Mouse (Mus musculus): ENCODE results near the gene Pcca. TPM values are rescaled to one million over a fixed set of nuclear protein-coding genes. Genes with fewer than 3 reads are reported as not detected.
A peak's percentile ranks its signal among the peaks of the same experiment; 100 is the strongest.

Pcca gene
- polyA plus RNA-seq, 1 experiment from 2014 or later: 29.9 TPM

DNA sequence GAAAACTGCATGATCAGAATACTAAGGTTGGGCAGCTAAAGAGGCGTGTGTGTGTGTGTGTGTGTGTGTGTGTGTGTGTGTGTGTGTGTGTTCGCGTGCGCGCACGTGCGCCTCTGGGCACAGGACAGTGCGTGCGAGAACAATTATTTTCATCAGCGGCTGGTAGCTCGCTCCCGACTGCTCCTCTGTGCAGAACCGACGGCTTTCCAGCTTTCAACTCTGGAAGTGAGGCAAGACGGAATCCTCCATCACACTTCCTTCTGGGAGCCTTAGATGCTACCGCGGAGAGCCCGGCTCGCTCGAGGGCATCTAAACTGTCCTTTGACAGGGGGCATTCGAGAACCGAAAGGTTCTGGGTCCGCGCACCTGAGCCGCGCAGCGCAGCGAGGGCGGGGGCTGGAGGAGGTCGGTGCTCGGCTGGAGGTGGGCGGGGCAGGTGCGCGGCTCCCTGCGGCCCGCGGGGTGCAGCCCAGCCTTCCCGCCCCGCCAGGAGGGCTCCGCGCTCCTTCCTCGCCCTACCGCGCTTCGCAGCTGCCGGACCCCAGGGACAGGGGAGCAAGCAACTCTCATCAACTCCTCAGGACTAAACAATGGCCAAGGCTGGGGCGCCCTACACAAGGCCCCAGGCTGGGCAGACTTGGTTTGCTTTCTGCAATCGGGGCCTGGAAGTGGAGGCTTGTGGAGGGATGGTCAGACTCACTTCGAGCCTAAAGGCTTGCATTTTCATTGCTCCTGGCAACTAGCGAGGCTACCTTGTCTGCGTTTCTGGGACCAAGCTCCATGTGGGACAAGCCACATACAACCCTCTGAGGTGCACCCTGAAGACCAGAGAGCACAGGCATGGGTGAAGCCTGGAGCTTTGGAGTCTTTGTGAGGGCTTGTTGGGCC lies 43.4 kb upstream of the Pcca start, which contains the start of gene Gm10837:
TSS of gene Gm10837 (plus strand) at position 146 of the 888 bp plus-strand sequence.
- Histone ChIP-seq H3K27me3 (ENCODE audit: control insufficient read depth, insufficient read depth, low read length) (peaks cover 62% of the 10 kb centered on the region), H3K27ac (replicated peaks; ENCODE audit: low read depth, low read length) (peak within 1 kb of the TSS; percentile 41; the same call in 1 of the 2 replicates), H3K9ac (replicated peaks; ENCODE audit: low read length) (no peak within 1 kb of the TSS; the same call in 1 of the 2 replicates)

GRCm38 (mm10) chr14:122491521-122491920 lies 42.6 kb upstream of the Pcca start:
- Histone ChIP-seq H3K4me3 (replicated peaks; ENCODE audit: low read depth, low read length) (no peak overlapping the region), H3K27ac (replicated peaks; ENCODE audit: low read depth, low read length) (no peak overlapping the region), H3K27me3 (ENCODE audit: control insufficient read depth, insufficient read depth, low read length) (peaks cover 53% of the 10 kb centered on the region), H3K4me1 (ENCODE audit: control insufficient read depth, insufficient read depth, low read length) (no peaks in the 10 kb centered on the region), H3K36me3 (ENCODE audit: control insufficient read depth, insufficient read depth, low read length) (no peaks in the 10 kb centered on the region), H3K9ac (replicated peaks; ENCODE audit: low read length) (no peak overlapping the region), H3K9me3 (ENCODE audit: control insufficient read depth, low read length) (peaks cover 4% of the 10 kb centered on the region; the same call in 1 of the 2 replicates), H3K4me2 (ENCODE audit: low read length) (no peak overlapping the region)
- ATAC-seq (ENCODE audit: low FRiP score, low TSS enrichment): no peak
- WGBS: 66% methylated on average over 6 of the region's 6 CpGs
- DNase-seq: no peak

More for the DNA sequence above, 43.4 kb upstream of the Pcca start, which contains the start of gene Gm10837:
- Histone ChIP-seq H3K4me1 (ENCODE audit: control insufficient read depth, insufficient read depth, low read length) (no peaks in the 10 kb centered on the region), H3K4me2 (ENCODE audit: low read length) (peak within 1 kb of the TSS; percentile 46), H3K4me3 (replicated peaks; ENCODE audit: low read depth, low read length) (peak within 1 kb of the TSS; percentile 24), H3K9me3 (ENCODE audit: control insufficient read depth, low read length) (peaks cover 4% of the 10 kb centered on the region; the same call in 1 of the 2 replicates), H3K36me3 (ENCODE audit: control insufficient read depth, insufficient read depth, low read length) (no peaks in the 10 kb centered on the region)
- peak; percentile 48; the same call in 1 of the 2 replicates for ATAC-seq (ENCODE audit: low FRiP score, low TSS enrichment)
- DNase-seq: peak; percentile 62
- WGBS: under 1% methylated on average over 51 of the region's 51 CpGs

DNA sequence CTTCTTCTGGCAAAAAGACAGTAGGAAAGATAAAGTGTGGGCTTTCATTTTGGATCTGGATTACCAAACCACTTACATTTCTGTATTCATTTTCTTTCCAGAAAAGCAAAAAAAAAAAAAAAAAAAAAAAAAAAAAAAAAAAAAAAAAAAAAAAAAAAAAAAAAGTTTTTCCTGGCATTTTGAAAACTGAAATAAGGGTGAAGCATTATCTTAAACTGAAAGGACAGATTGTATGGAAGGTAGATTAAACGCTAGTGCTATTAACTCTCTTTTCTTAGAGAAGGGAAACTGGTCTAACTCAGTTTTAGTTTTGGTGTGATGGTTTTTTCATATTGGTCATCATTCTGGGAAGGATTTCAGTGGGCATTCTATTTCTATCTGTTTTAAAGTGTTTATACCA lies 42.1 kb upstream of the Pcca start:
- ATAC-seq (ENCODE audit: low FRiP score, low TSS enrichment): no peak
- Histone ChIP-seq H3K4me3 (replicated peaks; ENCODE audit: low read depth, low read length) (no peak overlapping the region), H3K27me3 (ENCODE audit: control insufficient read depth, insufficient read depth, low read length) (peaks cover 51% of the 10 kb centered on the region), H3K36me3 (ENCODE audit: control insufficient read depth, insufficient read depth, low read length) (no peaks in the 10 kb centered on the region), H3K4me2 (ENCODE audit: low read length) (no peak overlapping the region), H3K9me3 (ENCODE audit: control insufficient read depth, low read length) (peaks cover 4% of the 10 kb centered on the region; the same call in 1 of the 2 replicates), H3K9ac (replicated peaks; ENCODE audit: low read length) (no peak overlapping the region), H3K27ac (replicated peaks; ENCODE audit: low read depth, low read length) (no peak overlapping the region), H3K4me1 (ENCODE audit: control insufficient read depth, insufficient read depth, low read length) (no peaks in the 10 kb centered on the region)
- no peak for DNase-seq
- WGBS: 69% methylated on average over 1 of the region's 1 CpGs

DNA sequence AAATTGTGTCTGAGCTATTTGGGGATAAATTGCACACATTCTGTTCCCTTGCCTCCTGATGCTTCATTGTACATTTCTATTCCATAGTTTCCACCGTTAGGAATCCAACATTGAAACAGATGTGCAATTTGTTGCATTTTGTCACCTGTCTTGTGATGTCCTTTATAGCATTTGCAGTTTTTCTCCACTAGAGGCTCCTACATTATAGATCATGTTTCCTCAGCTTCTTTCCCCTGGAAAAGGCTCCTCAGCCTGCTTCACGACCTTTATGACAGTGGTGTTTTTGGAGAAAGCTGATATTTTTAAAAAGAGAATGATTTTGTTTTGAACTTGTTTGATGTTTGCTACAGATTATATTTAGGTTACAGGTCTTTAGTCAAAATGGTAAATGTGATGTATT lies 25.1 kb upstream of the Pcca start:
- no peaks in the 10 kb centered on the region for H3K4me1 ChIP-seq (ENCODE audit: control insufficient read depth, insufficient read depth, low read length)
- ATAC-seq (ENCODE audit: low FRiP score, low TSS enrichment) (no peak), DNase-seq (peak; percentile 68)
- H3K9me3 ChIP-seq (ENCODE audit: control insufficient read depth, low read length): no peaks in the 10 kb centered on the region
- H3K36me3 ChIP-seq (ENCODE audit: control insufficient read depth, insufficient read depth, low read length): no peaks in the 10 kb centered on the region
- H3K9ac ChIP-seq (replicated peaks; ENCODE audit: low read length): no peak overlapping the region
- H3K27me3 ChIP-seq (ENCODE audit: control insufficient read depth, insufficient read depth, low read length): no peaks in the 10 kb centered on the region
- H3K4me2 ChIP-seq (ENCODE audit: low read length): no peak overlapping the region
- no peak overlapping the region for H3K4me3 ChIP-seq (replicated peaks; ENCODE audit: low read depth, low read length)
- H3K27ac ChIP-seq (replicated peaks; ENCODE audit: low read depth, low read length): no peak overlapping the region
- 32% methylated on average over 2 of the region's 2 CpGs for WGBS

DNA sequence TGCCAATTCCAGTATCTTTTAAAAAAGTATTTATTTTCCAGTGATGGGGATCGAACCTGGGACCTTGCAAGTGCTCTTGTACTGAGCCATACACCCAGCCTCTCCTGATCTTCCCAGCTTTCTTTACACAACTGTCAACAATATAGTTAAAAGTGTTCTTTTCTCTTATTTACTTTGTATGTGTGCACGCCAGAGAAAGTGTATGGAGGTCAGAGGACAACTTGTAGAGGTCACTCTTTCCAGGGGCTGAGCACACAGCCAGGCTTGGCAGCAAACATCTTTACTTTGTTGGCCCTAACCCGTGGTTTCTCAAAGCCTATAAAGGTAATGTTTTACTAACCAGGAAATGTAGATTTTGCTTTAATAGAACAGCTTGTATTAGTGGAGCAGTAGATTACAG lies 22.6 kb upstream of the Pcca start:
- H3K27ac ChIP-seq (replicated peaks; ENCODE audit: low read depth, low read length): no peak overlapping the region
- H3K4me1 ChIP-seq (ENCODE audit: control insufficient read depth, insufficient read depth, low read length): no peaks in the 10 kb centered on the region
- no peaks in the 10 kb centered on the region for H3K36me3 ChIP-seq (ENCODE audit: control insufficient read depth, insufficient read depth, low read length)
- 77% methylated on average over 3 of the region's 3 CpGs for WGBS
- H3K9me3 ChIP-seq (ENCODE audit: control insufficient read depth, low read length): no peaks in the 10 kb centered on the region
- ATAC-seq (ENCODE audit: low FRiP score, low TSS enrichment) (no peak), DNase-seq (no peak)
- no peak overlapping the region for H3K4me3 ChIP-seq (replicated peaks; ENCODE audit: low read depth, low read length)
- no peak overlapping the region for H3K4me2 ChIP-seq (ENCODE audit: low read length)
- no peaks in the 10 kb centered on the region for H3K27me3 ChIP-seq (ENCODE audit: control insufficient read depth, insufficient read depth, low read length)
- no peak overlapping the region for H3K9ac ChIP-seq (replicated peaks; ENCODE audit: low read length)

DNA sequence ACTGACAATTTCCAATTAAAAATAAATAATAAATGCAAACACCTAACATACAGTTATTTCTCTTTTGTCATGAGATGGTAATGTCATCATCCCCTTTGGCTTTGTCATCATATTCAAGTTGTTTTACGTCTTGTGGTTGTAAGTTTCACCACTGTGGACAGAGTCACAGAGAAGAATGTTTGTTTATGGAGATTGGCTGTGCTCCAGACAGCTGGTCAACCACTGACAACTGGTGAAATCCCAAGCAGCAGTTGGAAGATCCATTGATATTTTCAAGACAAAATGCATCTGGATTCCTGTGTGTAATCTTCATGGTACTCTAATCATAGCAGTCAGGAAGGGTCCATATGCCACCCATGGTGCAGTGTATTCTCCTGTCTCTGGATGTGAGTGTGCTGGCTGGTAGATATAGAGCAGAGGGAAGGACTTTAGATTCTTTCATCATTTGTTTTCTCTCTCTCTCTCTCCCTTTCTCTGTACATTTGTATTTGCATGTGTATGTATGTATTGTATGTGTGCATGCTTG lies 20.6 kb upstream of the Pcca start:
- Histone ChIP-seq H3K9ac (replicated peaks; ENCODE audit: low read length) (no peak overlapping the region), H3K4me1 (ENCODE audit: control insufficient read depth, insufficient read depth, low read length) (no peaks in the 10 kb centered on the region), H3K36me3 (ENCODE audit: control insufficient read depth, insufficient read depth, low read length) (no peaks in the 10 kb centered on the region), H3K27ac (replicated peaks; ENCODE audit: low read depth, low read length) (no peak overlapping the region), H3K27me3 (ENCODE audit: control insufficient read depth, insufficient read depth, low read length) (no peaks in the 10 kb centered on the region), H3K9me3 (ENCODE audit: control insufficient read depth, low read length) (no peaks in the 10 kb centered on the region), H3K4me2 (ENCODE audit: low read length) (no peak overlapping the region), H3K4me3 (replicated peaks; ENCODE audit: low read depth, low read length) (no peak overlapping the region)
- DNase-seq (no peak), ATAC-seq (ENCODE audit: low FRiP score, low TSS enrichment) (no peak)
- WGBS: 83% methylated on average over 1 of the region's 1 CpGs

GRCm38 (mm10) chr14:122528475-122528874 lies 5.6 kb upstream of the Pcca start:
- Histone ChIP-seq H3K9ac (replicated peaks; ENCODE audit: low read length) (no peak overlapping the region), H3K4me3 (replicated peaks; ENCODE audit: low read depth, low read length) (no peak overlapping the region), H3K4me2 (ENCODE audit: low read length) (no peak overlapping the region), H3K9me3 (ENCODE audit: control insufficient read depth, low read length) (no peaks in the 10 kb centered on the region), H3K36me3 (ENCODE audit: control insufficient read depth, insufficient read depth, low read length) (no peaks in the 10 kb centered on the region), H3K27me3 (ENCODE audit: control insufficient read depth, insufficient read depth, low read length) (no peaks in the 10 kb centered on the region), H3K4me1 (ENCODE audit: control insufficient read depth, insufficient read depth, low read length) (0 out of 2 replicates have a peak, but pooled peaks cover under 1% of the 10 kb centered on the region), H3K27ac (replicated peaks; ENCODE audit: low read depth, low read length) (no peak overlapping the region)
- DNase-seq (no peak), ATAC-seq (ENCODE audit: low FRiP score, low TSS enrichment) (no peak)
- WGBS: 78% methylated on average over 4 of the region's 4 CpGs

GRCm38 (mm10) chr14:122535986-122536385 lies 1.9 kb downstream of the Pcca start:
- no peaks in the 10 kb centered on the region for H3K27me3 ChIP-seq (ENCODE audit: control insufficient read depth, insufficient read depth, low read length)
- H3K4me2 ChIP-seq (ENCODE audit: low read length): no peak overlapping the region
- DNase-seq (no peak), ATAC-seq (ENCODE audit: low FRiP score, low TSS enrichment) (no peak)
- no peak overlapping the region for H3K27ac ChIP-seq (replicated peaks; ENCODE audit: low read depth, low read length)
- no peak overlapping the region for H3K4me3 ChIP-seq (replicated peaks; ENCODE audit: low read depth, low read length)
- H3K9ac ChIP-seq (replicated peaks; ENCODE audit: low read length): no peak overlapping the region
- H3K4me1 ChIP-seq (ENCODE audit: control insufficient read depth, insufficient read depth, low read length): peaks cover 10% of the 10 kb centered on the region; the same call in 1 of the 2 replicates
- 90% methylated on average over 1 of the region's 1 CpGs for WGBS
- no peaks in the 10 kb centered on the region for H3K36me3 ChIP-seq (ENCODE audit: control insufficient read depth, insufficient read depth, low read length)
- no peaks in the 10 kb centered on the region for H3K9me3 ChIP-seq (ENCODE audit: control insufficient read depth, low read length)
